Mouse (Mus musculus): Measurements from ENCODE around the gene Cdc45. TPM values are rescaled to one million over a fixed set of nuclear protein-coding genes. Genes with fewer than 3 reads are reported as not detected.

Gene Cdc45
- 3.0 to 5.0 TPM (median 4.2 TPM) in 4 replicates for total RNA-seq (2023; ENCODE audit: inconsistent age)

GRCm38 (mm10) chr16:18811468-18812384 is at the start of gene Cdc45, which contains the start of gene Ufd1:
Gene Cdc45 (minus strand): TSS chr16:18811987.
Gene Ufd1 (plus strand): TSS chr16:18811779.

GRCm38 (mm10) chr16:18836468-18837208 is 24.9 kb upstream of the Cdc45 start, which contains the start of the genes 2510002D24Rik and Gm28539:
Gene 2510002D24Rik (plus strand): TSS chr16:18836578.
Gene Gm28539 (plus strand): TSS chr16:18836584.

GRCm38 (mm10) chr16:18776556-18777100 is 35.2 kb downstream of the Cdc45 start, which contains the start of gene Cldn5:
Gene Cldn5 (plus strand): TSS chr16:18776847.

Other genes with a start within 250 kb of the Cdc45 start
- not detected in 4 replicates for gene Tbx1, start 221.3 kb downstream of the Cdc45 start, total RNA-seq (2023; ENCODE audit: inconsistent age)
- not detected in 4 replicates for gene Gp1bb, start 189.6 kb downstream of the Cdc45 start, total RNA-seq (2023; ENCODE audit: inconsistent age)
- gene Gm49601, start 185.6 kb downstream of the Cdc45 start, total RNA-seq (2023; ENCODE audit: inconsistent age): 0.26 TPM in 1 of 4 replicates, not detected in the others
- not detected in 4 replicates for gene Sept5, start 182.0 kb downstream of the Cdc45 start, total RNA-seq (2023; ENCODE audit: inconsistent age)
- gene Cldn5, start 35.1 kb downstream of the Cdc45 start, total RNA-seq (2023; ENCODE audit: inconsistent age): not detected in 4 replicates
- 89.9 to 110 TPM (median 101 TPM) in 4 replicates for gene Ufd1, start 208 bp downstream of the Cdc45 start, total RNA-seq (2023; ENCODE audit: inconsistent age)
- 37.6 to 51.1 TPM (median 40.1 TPM) in 4 replicates for gene 2510002D24Rik, start 24.6 kb upstream of the Cdc45 start, total RNA-seq (2023; ENCODE audit: inconsistent age)
- gene Gm28539, start 24.6 kb upstream of the Cdc45 start, total RNA-seq (2023; ENCODE audit: inconsistent age): 1.4 to 10.6 TPM (median 4.7 TPM) in 3 of 4 replicates, not detected in the other
- 31.2 to 36.1 TPM (median 34.7 TPM) in 4 replicates for gene Mrpl40, start 64.9 kb upstream of the Cdc45 start, total RNA-seq (2023; ENCODE audit: inconsistent age)
- gene Hira, start 65.0 kb upstream of the Cdc45 start, total RNA-seq (2023; ENCODE audit: inconsistent age): 69.5 to 78.8 TPM (median 73.5 TPM) in 4 replicates